Mouse (Mus musculus) ES-E14 (cell line): Measurements from ENCODE around the gene Zcchc17. TPM values are rescaled to one million over a fixed set of nuclear protein-coding genes. Genes with fewer than 3 reads are reported as not detected.

Source experiments
- DNase-seq: peaks from one replicate; pipeline ENCODE4 v3.0.0-alpha.2; 2013; ENCODE audit warnings: low read depth, low spot score
- H3K27ac ChIP-seq: 2 replicates; pipeline ENCODE4 v1.5.1; 2012; ENCODE audit warnings: low read depth, mild to moderate bottlenecking, low read length, moderate library complexity, mixed read lengths; ENCODE audit not compliant: poor library complexity, insufficient read depth, severe bottlenecking
- H3K36me3 ChIP-seq: 2 replicates; pipeline ENCODE4 v1.6.1; 2012; ENCODE audit warnings: mild to moderate bottlenecking, low read length, moderate library complexity, mixed read lengths; ENCODE audit not compliant: control insufficient read depth, poor library complexity, insufficient read depth, severe bottlenecking
- H3K4me1 ChIP-seq, 2 experiments: fragments of 150-350 bp in 1 of 2; sonication (generic) in 1 of 2; 2 replicates each; pipeline ENCODE4 v1.6.1; 2012; ENCODE audit warnings: low read length in 2 of 2, mild to moderate bottlenecking in 1 of 2, mixed read lengths in 1 of 2; ENCODE audit not compliant: control insufficient read depth in 2 of 2, insufficient read depth in 2 of 2, poor library complexity in 1 of 2
- H3K4me3 ChIP-seq, 2 experiments: fragments of 150-350 bp in 1 of 2; sonication (generic) in 1 of 2; 2 replicates each; pipeline ENCODE4 v1.5.1; 2012; ENCODE audit warnings: low read length in 2 of 2, low read depth in 1 of 2, mild to moderate bottlenecking in 1 of 2, mixed read lengths in 1 of 2; ENCODE audit not compliant: insufficient read depth in 1 of 2, poor library complexity in 1 of 2, severe bottlenecking in 1 of 2
- H3K9ac ChIP-seq: 2 replicates; pipeline ENCODE4 v1.6.1; 2012; ENCODE audit warnings: low read depth, mild to moderate bottlenecking, low read length, mixed read lengths; ENCODE audit not compliant: poor library complexity, insufficient read depth, severe bottlenecking
- H3K9me3 ChIP-seq: fragments of 150-350 bp; sonication (generic); 2 replicates; pipeline ENCODE4 v1.6.1; 2012; ENCODE audit warnings: low read depth, mild to moderate bottlenecking, low read length; ENCODE audit not compliant: control insufficient read depth, insufficient read depth
- CHD2 ChIP-seq: IDR thresholded peaks from 2 replicates; pipeline ENCODE4 v1.6.1; 2014; ENCODE audit warnings: mild to moderate bottlenecking, low read depth, low read length, inconsistent platforms
- HCFC1 ChIP-seq: IDR thresholded peaks from 2 replicates; pipeline ENCODE4 v1.6.1; 2012; ENCODE audit warnings: low read length, inconsistent platforms, borderline replicate concordance; ENCODE audit not compliant: insufficient read depth
- MAFK ChIP-seq: IDR thresholded peaks from 2 replicates; pipeline ENCODE4 v1.6.1; 2014; ENCODE audit warnings: mild to moderate bottlenecking, low read depth, low read length, inconsistent platforms; ENCODE audit not compliant: insufficient read depth
- ZC3H11A ChIP-seq: IDR thresholded peaks from 2 replicates; pipeline ENCODE4 v1.6.1; 2012; ENCODE audit warnings: low read depth, mild to moderate bottlenecking, inconsistent platforms, low read length, borderline replicate concordance
- ZNF384 ChIP-seq: IDR thresholded peaks from 2 replicates; pipeline ENCODE4 v1.6.1; 2012; ENCODE audit warnings: low read depth, low read length, inconsistent platforms
- in situ Hi-C, 2 experiments: fragments of 600-800 bp; cut with MboI; formaldehyde crosslinking; loops; one replicate each; pipeline ENCODE4 v1.15.1; 2025; ENCODE audit warnings: low sequenced_read_pairs in 2 of 2, inconsistent platforms in 1 of 2; ENCODE audit not compliant: unreplicated experiment in 2 of 2
- total RNA-seq: library from RNA; depleted of rRNA; stranded (reverse); fragments of 300-350 nt; gene quantifications from 2 replicates; pipeline ENCODE4 v1.2.3, GENCODE M21; 2012

Gene Zcchc17
- total RNA-seq, 1 experiment: 33.3 TPM

DNA sequence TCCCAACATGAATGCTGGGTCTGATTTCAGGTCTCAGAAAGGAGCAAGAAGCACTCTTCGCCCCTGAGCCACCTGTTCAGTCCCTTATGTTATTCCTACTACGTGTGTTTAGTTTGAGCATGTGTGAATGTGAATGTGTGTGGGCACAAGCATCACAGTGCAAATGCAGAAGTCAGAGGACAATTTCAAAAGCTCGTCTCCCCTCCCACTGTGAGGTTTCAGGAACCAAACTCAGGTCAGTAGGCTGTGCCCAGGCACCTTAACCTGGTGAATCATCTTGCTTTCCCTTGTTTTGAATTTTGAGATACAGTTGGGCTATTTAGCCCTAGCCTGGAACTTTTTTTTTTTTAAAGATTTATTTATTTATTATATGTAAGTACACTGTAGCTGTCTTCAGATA is 69.9 kb downstream of the Zcchc17 start:
- Histone ChIP-seq H3K27ac (no peak overlapping the region), H3K4me1 (no peaks in the 10 kb centered on the region), H3K36me3 (no peaks in the 10 kb centered on the region), H3K9me3 (no peaks in the 10 kb centered on the region), H3K4me3 (no peak overlapping the region), H3K9ac (no peak overlapping the region)
- TF ChIP-seq MAFK (no peak), CHD2 (no peak), HCFC1 (no peak), ZNF384 (no peak), ZC3H11A (no peak)
- in situ Hi-C loops: no loop called here
- DNase-seq: no peak

DNA sequence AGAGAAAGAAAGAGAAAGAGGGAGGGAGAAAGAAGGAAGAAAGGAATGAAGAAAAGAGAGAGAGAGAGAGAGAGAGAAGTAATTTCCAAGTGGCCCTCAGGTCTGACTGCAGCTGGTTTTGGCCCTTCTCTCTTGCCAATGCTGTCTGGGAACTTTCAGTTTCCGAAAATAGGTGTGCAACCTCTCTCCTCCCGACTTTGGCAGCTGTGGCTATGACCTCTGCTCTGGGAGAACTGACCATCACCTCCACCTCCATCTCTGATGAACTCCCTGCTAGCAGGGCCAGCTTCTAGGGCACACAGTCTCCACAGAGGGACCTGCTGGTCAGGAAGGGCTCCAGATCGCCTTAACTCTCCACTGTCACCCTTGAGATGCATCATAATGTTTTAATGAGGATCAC is 73.2 kb downstream of the Zcchc17 start:
- Histone ChIP-seq H3K4me1 (no peaks in the 10 kb centered on the region), H3K9me3 (no peaks in the 10 kb centered on the region), H3K9ac (no peak overlapping the region), H3K27ac (no peak overlapping the region), H3K36me3 (no peaks in the 10 kb centered on the region), H3K4me3 (no peak overlapping the region)
- TF ChIP-seq ZC3H11A (no peak), MAFK (no peak), CHD2 (no peak), ZNF384 (no peak), HCFC1 (no peak)
- in situ Hi-C loops: no loop called here
- DNase-seq: no peak

DNA sequence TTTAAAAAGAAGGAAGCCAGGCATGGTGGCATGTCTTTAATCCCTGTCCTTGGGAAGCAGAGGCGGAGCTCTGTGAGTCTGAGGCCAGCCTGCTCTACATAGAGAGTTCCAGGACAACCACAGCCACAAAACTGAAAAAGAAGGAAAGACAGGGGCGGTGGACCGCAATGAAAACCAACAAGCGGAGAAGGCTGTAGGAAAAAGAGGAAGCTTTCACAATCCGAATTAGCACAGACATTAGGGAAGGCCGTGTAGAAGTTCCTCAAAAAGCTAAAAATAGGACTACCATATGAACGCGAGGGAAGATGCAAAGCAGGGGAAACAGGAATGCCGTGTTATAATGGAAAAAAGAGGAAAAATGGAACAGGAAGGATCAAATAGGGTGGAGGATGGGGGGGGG is 75.9 kb downstream of the Zcchc17 start:
- in situ Hi-C loops: no loop called here
- no peak for DNase-seq

DNA sequence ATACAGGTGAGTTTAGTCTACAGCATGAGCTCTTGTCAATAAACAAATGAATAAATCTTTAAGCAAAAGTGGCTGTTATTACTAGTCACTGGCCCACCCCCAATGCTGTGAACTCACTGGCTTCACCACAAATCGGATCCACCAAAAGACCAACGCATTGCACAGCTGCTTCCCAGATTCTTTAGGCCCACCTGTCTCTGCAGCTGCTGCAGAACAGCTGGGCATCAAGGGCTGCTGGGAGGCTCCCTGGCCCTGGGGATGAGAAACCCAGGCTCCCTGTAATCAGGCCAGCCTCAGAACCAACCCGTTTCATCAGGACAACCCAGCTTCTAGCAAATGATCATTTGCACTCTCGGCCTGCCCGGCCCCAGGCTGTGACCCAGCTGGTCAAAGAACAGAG is 76.9 kb downstream of the Zcchc17 start:
- H3K4me1 ChIP-seq: no peaks in the 10 kb centered on the region
- in situ Hi-C loops: no loop called here

More for the DNA sequence above, 75.9 kb downstream of the Zcchc17 start:
- Histone ChIP-seq H3K9ac (no peak overlapping the region), H3K9me3 (no peaks in the 10 kb centered on the region), H3K36me3 (no peaks in the 10 kb centered on the region), H3K4me3 (no peak overlapping the region), H3K27ac (no peak overlapping the region), H3K4me1 (no peaks in the 10 kb centered on the region)
- TF ChIP-seq HCFC1 (no peak), CHD2 (no peak), ZNF384 (no peak), ZC3H11A (no peak), MAFK (no peak)

DNA sequence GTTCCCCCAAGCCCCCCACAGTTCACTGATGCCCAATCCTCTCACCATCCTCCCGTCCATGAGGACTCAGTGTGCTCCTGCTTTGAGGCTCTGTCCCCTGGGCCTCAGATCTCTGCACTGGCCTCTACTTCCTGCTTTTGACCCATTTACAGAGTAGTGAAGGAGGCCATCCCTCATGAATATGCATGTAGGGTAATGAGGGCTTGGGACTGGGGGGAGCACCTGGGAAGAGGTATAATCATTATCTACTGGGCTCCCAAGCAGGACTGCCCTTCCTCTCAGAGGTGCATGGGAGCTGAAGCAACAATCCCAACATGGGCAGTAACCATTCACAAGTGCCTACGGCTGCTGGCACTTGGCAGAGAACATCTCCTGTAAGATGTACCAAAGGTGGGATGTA is 80.6 kb downstream of the Zcchc17 start, which contains the start of gene Serinc2:
Serinc2 (minus strand) TSS at position 101 of the 400 bp plus-strand sequence.
- no peaks in the 10 kb centered on the region for H3K9me3 ChIP-seq
- peaks cover 0 to under 1% of the 10 kb centered on the region in 2 experiments; a peak in 3 of 4 replicates for H3K4me1 ChIP-seq
- no peaks in the 10 kb centered on the region for H3K36me3 ChIP-seq
- TF ChIP-seq CHD2: no peak
- no peak for TF ChIP-seq ZNF384
- TF ChIP-seq HCFC1: no peak
- TF ChIP-seq MAFK: no peak
- TF ChIP-seq ZC3H11A: no peak
- in situ Hi-C loops: no loop called here
- no peak for DNase-seq
- no peak within 1 kb of the TSS for H3K4me3 ChIP-seq
- H3K27ac ChIP-seq: no peak within 1 kb of the TSS
- H3K9ac ChIP-seq: no peak within 1 kb of the TSS

More for the DNA sequence above, 76.9 kb downstream of the Zcchc17 start:
- Histone ChIP-seq H3K27ac (no peak overlapping the region), H3K9ac (no peak overlapping the region), H3K36me3 (no peaks in the 10 kb centered on the region), H3K9me3 (no peaks in the 10 kb centered on the region), H3K4me3 (no peak overlapping the region)
- TF ChIP-seq ZC3H11A: no peak
- TF ChIP-seq MAFK: no peak
- TF ChIP-seq HCFC1: no peak
- no peak for TF ChIP-seq CHD2
- TF ChIP-seq ZNF384: no peak
- DNase-seq: no peak
